7 mouse cellular contexts compared by ENCODE assay signal in the genomic region with DNA sequence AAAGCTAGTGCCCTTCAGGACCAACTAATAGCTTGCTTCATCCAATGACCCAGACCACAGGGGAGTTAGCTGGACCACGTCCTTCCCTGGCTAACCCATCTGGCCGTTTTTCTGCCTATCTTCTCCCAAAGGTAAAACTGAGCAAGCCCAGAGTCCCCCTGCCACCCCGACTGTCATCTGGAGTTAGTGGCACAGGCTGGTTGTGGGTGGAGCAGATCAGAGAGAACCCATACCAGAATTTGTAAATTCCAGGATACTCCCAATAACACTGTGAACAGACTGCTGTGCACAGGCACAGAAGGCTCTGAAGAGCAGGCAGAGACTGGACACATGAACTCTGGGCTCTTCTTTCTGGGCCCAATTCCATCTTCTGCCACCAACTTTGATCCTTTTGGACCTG.
"Had no signal": no experiment of that assay in that cellular context is flagged by ENCODE, and none has a peak within 500 bp of the region (broad histone marks: within the 10 kb centered on the region; RNA-seq: fewer than 3 reads in every experiment).

No protein-coding gene starts in this region.

- DNase-seq: lung, adult 2 months; lung, postnatal 14 days; lung, postnatal 36 days; right cerebral cortex, postnatal 14 days; thymus, adult 2 months; thymus, postnatal 25 days; thymus, postnatal 4 days had no signal
